Mouse (Mus musculus) embryonic stem cell, embryonic (primary cell): ENCODE measurements around the gene Pmfbp1.

Source experiments
- CTCF ChIA-PET, 4 experiments: fragments of 300-600 bp in 2 of 4; fragments of 350-600 bp in 2 of 4; sonication (Branson Sonifier 250); formaldehyde crosslinking; loops; one replicate each; lab custom pipeline; 2022; ENCODE audit warnings: inconsistent platforms in 2 of 4; lab: Charles Lee
- POLR2A ChIA-PET, 4 experiments: fragments of 300-600 bp in 2 of 4; fragments of 350-600 bp in 2 of 4; sonication (Branson Sonifier 250); formaldehyde crosslinking; loops; one replicate each; lab custom pipeline; 2022; ENCODE audit warnings: antibody characterized with exemption in 4 of 4, inconsistent platforms in 1 of 4; lab: Charles Lee

Gene Pmfbp1

GRCm38 (mm10) chr8:109563881-109564280, 70.1 kb downstream of the Pmfbp1 start:
- POLR2A ChIA-PET = interaction anchor here in 2 of 4 experiments (0.7 to 1.9 kb wide), 5 partner anchors 8 to 26 kb away, joined by 3 to 9 read pairs (median 4); no protein-coding TSS in a partner anchor
- CTCF ChIA-PET = interaction anchor here in 3 of 4 experiments (0.7 to 1.5 kb wide), 3 partner anchors 24 to 406 kb away, joined by 5 read pairs; no protein-coding TSS in a partner anchor

GRCm38 (mm10) chr8:109564766-109565165, 70.9 kb downstream of the Pmfbp1 start:
- ChIA-PET CTCF (interaction anchor here in 2 of 4 experiments (0.7 kb wide), 2 partner anchors 114 to 406 kb away, joined by 5 to 7 read pairs; no protein-coding TSS in a partner anchor), POLR2A (interaction anchor here in 1 of 4 experiments (0.7 to 1.9 kb wide), 2 partner anchors 9 to 25 kb away, joined by 3 to 4 read pairs; no protein-coding TSS in a partner anchor)

GRCm38 (mm10) chr8:109565498-109566333, 71.9 kb downstream of the Pmfbp1 start, which contains the start of the genes Dhx38 and Txnl4b:
Gene Dhx38, minus strand, starts transcription at chr8:109565861.
Gene Txnl4b, plus strand, starts transcription at chr8:109565892.
- CTCF ChIA-PET = interaction anchor here in 3 of 4 experiments (0.5 to 1.8 kb wide), 3 partner anchors 30 to 548 kb away, joined by 3 to 4 read pairs (median 4); no protein-coding TSS in a partner anchor
- POLR2A ChIA-PET = interaction anchor here in 2 of 4 experiments (0.7 to 1.5 kb wide), 9 partner anchors 10 to 1625 kb away, joined by 3 to 6 read pairs (median 4); partner anchors contain the start of gene Dhodh (in 1 of the 2)

- CTCF ChIA-PET = interaction anchor here in 1 of 4 experiments (0.6 kb wide), 1 partner anchor 29 kb away, joined by 3 read pairs; no protein-coding TSS in a partner anchor
These were observed 77.3 kb downstream of the Pmfbp1 start for GRCm38 (mm10) chr8:109571139-109571538.

GRCm38 (mm10) chr8:109576311-109576710, 82.5 kb downstream of the Pmfbp1 start:
- ChIA-PET CTCF (interaction anchor here (0.6 to 2.0 kb wide), 7 partner anchors 17 to 1706 kb away, joined by 3 to 8 read pairs (median 4); no protein-coding TSS in a partner anchor), POLR2A (interaction anchor here in 3 of 4 experiments (0.6 to 1.5 kb wide), 11 partner anchors 10 to 1183 kb away, joined by 3 to 6 read pairs (median 4); partner anchors contain the start of genes Ap1g1 (in 1 of the 3) and Dhodh (in 1 of the 3))

More at GRCm38 (mm10) chr8:109571139-109571538, 77.3 kb downstream of the Pmfbp1 start:
- POLR2A ChIA-PET = no interaction called here

GRCm38 (mm10) chr8:109578900-109579301, 85.1 kb downstream of the Pmfbp1 start, which contains the start of gene Hp:
Gene Hp, minus strand, starts transcription at chr8:109579172.
- CTCF ChIA-PET = interaction anchor here in 1 of 4 experiments (1.1 to 1.2 kb wide), 2 partner anchors 15 to 36 kb away, joined by 3 read pairs; no protein-coding TSS in a partner anchor
- POLR2A ChIA-PET = interaction anchor here in 1 of 4 experiments (0.8 kb wide), 1 partner anchor 9 kb away, joined by 3 read pairs; no protein-coding TSS in a partner anchor

- CTCF ChIA-PET = no interaction called here
- POLR2A ChIA-PET = no interaction called here
These were observed 90.5 kb downstream of the Pmfbp1 start for GRCm38 (mm10) chr8:109584293-109584692.

GRCm38 (mm10) chr8:109584830-109585229, 91.0 kb downstream of the Pmfbp1 start:
- CTCF ChIA-PET = interaction anchor here in 1 of 4 experiments (1.3 kb wide), 1 partner anchor 11 kb away, joined by 5 read pairs; no protein-coding TSS in a partner anchor
- POLR2A ChIA-PET = no interaction called here

GRCm38 (mm10) chr8:109585652-109586051, 91.8 kb downstream of the Pmfbp1 start:
- CTCF ChIA-PET = interaction anchor here in 2 of 4 experiments (0.6 to 1.3 kb wide), 2 partner anchors 10 to 113 kb away, joined by 3 to 5 read pairs; no protein-coding TSS in a partner anchor
- POLR2A ChIA-PET = interaction anchor here in 2 of 4 experiments (0.7 to 1.2 kb wide), 2 partner anchors 22 kb away, joined by 3 to 4 read pairs; partner anchors contain the start of gene Dhodh (in 1 of the 2)

- ChIA-PET CTCF (interaction anchor here in 2 of 4 experiments (1.0 to 1.6 kb wide), 2 partner anchors 9 kb away, joined by 3 to 6 read pairs; no protein-coding TSS in a partner anchor), POLR2A (interaction anchor here in 3 of 4 experiments (0.6 to 1.9 kb wide), 3 partner anchors 10 to 21 kb away, joined by 3 to 11 read pairs (median 3); partner anchors contain the start of gene Dhodh (in 1 of the 3))
These were observed 93.2 kb downstream of the Pmfbp1 start for GRCm38 (mm10) chr8:109586972-109587504.

- ChIA-PET POLR2A (interaction anchor here (0.7 to 1.6 kb wide), 7 partner anchors 9 to 187 kb away, joined by 3 to 7 read pairs (median 4); partner anchors contain the start of genes Dhodh (in 2 of the 4) and Ap1g1 (in 1 of the 4)), CTCF (interaction anchor here in 3 of 4 experiments (0.6 to 1.4 kb wide), 3 partner anchors 23 to 54 kb away, joined by 4 to 5 read pairs (median 4); no protein-coding TSS in a partner anchor)
These were observed 97.1 kb downstream of the Pmfbp1 start for GRCm38 (mm10) chr8:109590901-109591300.

GRCm38 (mm10) chr8:109591367-109591766, 97.5 kb downstream of the Pmfbp1 start:
- CTCF ChIA-PET = interaction anchor here in 1 of 4 experiments (1.0 to 1.4 kb wide), 2 partner anchors 23 to 39 kb away, joined by 3 to 5 read pairs; no protein-coding TSS in a partner anchor

GRCm38 (mm10) chr8:109592164-109592563, 98.3 kb downstream of the Pmfbp1 start:
- CTCF ChIA-PET = interaction anchor here in 1 of 4 experiments (1.0 to 1.4 kb wide), 2 partner anchors 24 to 40 kb away, joined by 3 to 5 read pairs; no protein-coding TSS in a partner anchor
- POLR2A ChIA-PET = interaction anchor here in 3 of 4 experiments (1.0 to 1.6 kb wide), 3 partner anchors 8 to 16 kb away, joined by 3 to 7 read pairs (median 4); partner anchors contain the start of gene Dhodh (in 1 of the 3)

More at GRCm38 (mm10) chr8:109591367-109591766, 97.5 kb downstream of the Pmfbp1 start:
- POLR2A ChIA-PET = interaction anchor here in 3 of 4 experiments (1.0 to 1.6 kb wide), 6 partner anchors 9 to 187 kb away, joined by 3 to 7 read pairs (median 4); partner anchors contain the start of genes Dhodh (in 2 of the 3) and Ap1g1 (in 1 of the 3)
